Mouse (Mus musculus): ENCODE measurements around the gene Edc3.
"Not testable (repeated sequence)": the region's sequence is repeated elsewhere in the genome, so short reads cannot be mapped to it uniquely, and the experiment has no call there.

Edc3 gene

DNA sequence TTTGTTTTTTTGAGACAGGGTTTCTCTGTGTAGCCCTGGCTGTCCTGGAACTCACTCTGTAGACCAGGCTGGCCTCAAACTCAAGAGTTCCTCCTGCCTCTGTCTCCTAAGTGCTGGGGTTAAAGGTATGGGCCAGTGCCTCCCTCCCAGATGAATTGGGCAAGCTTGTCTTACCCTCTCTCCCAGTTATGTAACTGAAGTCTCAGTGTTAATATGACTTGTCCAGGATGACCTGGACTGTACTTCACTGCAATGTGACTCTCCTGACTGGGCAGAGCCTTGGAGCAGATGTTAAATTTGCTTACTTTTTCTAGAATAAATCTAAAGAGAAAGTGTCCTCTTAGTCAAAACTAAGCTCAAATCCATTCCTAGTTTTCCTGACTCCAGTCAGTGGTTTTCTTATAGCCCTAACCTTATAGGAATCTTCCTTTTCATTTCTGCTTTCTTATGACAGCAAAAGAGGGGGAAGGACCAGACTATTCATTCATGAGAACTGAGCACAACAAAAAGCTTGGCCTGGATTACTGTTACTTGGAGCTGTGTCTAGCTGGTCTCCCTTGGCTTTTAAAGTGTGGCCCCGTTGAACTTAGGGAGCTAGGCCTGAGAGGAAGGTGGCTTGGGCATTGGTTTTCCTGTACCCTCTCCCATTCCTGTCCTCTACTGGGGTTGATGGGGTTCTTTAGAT lies 9.7 kb upstream of the Edc3 start:
- no peak for DNase-seq (ENCODE audit: low read depth, low spot score)

DNA sequence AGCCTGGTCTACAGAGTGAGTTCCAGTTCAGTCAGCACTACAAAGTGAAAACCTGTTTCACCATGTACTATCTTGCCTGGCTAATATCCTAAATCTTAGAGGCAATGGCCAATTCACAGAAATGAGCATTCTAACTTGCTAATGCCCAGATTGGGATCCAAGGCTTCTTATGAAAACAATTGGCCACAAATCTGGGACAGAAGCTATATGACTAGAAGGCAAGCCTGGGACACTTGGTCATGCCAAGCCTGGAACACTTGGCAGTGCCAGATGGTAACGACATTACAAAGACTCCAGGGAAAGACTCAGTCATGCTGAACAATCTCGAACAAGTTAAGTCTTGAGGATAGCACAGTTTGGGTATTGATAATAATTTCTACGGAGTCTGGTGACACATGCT lies 1.8 kb upstream of the Edc3 start:
- DNase-seq (ENCODE audit: low read depth, low spot score): no peak

DNA sequence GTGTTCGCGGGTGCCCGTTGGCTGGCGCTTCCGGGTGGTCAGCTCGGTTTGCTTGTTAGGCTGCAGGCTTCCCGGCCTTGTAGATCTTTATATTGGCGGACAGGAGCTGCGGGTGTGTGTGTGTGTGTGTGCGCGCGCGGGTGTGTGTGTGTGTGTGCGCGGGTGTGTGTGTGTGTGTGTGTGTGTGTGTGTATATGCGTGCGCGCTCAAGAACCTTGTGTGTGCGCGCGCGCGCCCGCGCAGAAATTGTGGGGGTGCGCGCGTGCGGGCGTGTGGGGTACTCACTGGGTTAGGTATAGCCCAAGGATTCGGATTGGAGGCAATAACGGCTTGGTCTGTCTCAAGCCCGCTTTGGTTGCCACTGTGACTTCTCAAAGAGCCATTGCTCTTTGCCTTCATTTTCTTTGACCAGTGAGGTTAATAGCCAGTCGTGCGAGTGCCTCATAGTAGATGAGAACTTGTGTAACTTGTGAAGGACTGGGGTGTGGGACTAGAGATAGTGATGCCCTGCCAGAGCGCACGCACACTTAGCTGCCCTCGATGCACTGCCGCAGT lies 457 bp downstream of the Edc3 start:
- peak; percentile 66 for DNase-seq (ENCODE audit: low read depth, low spot score)

- DNase-seq (ENCODE audit: low read depth, low spot score): not testable (repeated sequence)
Observed at GRCm38 (mm10) chr9:57710214-57710613, 1.9 kb downstream of the Edc3 start.

DNA sequence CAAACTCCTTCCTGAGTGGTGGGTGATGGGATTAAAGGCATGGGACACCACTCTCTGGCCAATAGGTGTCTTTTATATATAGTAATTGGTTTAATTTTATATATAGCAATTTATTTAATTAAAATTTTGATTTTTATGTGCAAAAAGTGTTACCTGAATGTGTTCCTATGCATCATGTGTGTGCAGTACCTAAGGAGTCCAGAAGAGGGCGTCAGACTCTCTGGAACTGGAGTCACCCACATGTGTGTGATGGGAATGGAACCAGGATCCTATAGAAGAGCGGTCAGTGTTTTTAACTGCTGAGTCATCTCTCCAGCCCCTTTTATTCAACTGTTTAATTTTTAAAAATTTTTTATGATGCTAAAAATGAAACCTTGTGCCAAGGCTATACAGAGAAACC lies 3.9 kb downstream of the Edc3 start:
- peak; percentile 79 for DNase-seq (ENCODE audit: low read depth, low spot score)

GRCm38 (mm10) chr9:57718408-57718807 lies 10.1 kb downstream of the Edc3 start:
- DNase-seq (ENCODE audit: low read depth, low spot score): no peak

- no peak for DNase-seq (ENCODE audit: low read depth, low spot score)
Observed at GRCm38 (mm10) chr9:57720736-57721135, 12.4 kb downstream of the Edc3 start.

- DNase-seq (ENCODE audit: low read depth, low spot score): no peak
Observed at GRCm38 (mm10) chr9:57722371-57722770, 14.0 kb downstream of the Edc3 start.

DNA sequence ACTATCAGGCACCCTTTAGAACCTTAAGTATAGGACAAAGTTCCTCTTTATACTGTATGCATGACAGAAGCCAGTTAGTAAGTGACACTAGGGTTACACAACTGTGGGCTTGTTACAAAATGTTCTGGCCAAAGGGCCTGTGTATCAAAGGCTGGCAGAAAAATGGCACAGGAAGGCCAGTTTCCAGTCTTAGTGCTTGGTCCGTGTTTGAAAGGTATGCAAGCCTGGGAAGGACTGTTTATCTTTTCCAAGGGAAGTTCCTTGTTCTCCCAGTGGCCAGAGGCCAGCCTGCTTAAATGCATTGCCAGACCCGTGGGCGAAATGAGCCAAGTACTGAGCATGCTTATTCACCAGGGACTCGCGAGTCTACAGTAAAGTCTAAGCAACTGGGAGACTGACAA lies 15.0 kb downstream of the Edc3 start:
- DNase-seq (ENCODE audit: low read depth, low spot score): no peak

- DNase-seq (ENCODE audit: low read depth, low spot score): no peak
Observed at GRCm38 (mm10) chr9:57723796-57724195, 15.5 kb downstream of the Edc3 start.

DNA sequence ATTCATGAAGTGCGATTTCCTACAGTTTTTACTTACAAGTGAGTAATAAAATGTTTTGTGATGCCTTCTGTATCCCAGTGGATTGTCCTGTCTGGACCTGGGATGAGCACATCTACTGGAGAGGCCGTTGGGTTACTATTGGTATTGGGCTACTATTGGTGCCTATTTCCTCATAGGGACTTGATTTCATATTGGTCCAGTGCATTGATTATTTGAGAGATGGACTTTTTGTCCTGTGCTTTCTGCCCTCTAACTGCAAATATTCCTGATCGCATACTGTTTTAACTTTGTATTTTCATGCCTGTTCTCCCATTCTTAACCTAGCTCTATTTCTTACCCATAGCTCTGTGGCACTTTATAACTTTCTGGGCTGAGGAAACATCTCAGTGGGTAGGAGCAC lies 16.4 kb downstream of the Edc3 start:
- no peak for DNase-seq (ENCODE audit: low read depth, low spot score)

- DNase-seq (ENCODE audit: low read depth, low spot score): peak; percentile 48
Observed at GRCm38 (mm10) chr9:57728312-57728711, 20.0 kb downstream of the Edc3 start.

- DNase-seq (ENCODE audit: low read depth, low spot score): no peak
Observed at GRCm38 (mm10) chr9:57733606-57734005, 25.3 kb downstream of the Edc3 start.

GRCm38 (mm10) chr9:57739863-57740262 lies 31.5 kb downstream of the Edc3 start:
- no peak for DNase-seq (ENCODE audit: low read depth, low spot score)

- peak; percentile 71 for DNase-seq (ENCODE audit: low read depth, low spot score)
Observed at GRCm38 (mm10) chr9:57744462-57745091, 36.2 kb downstream of the Edc3 start.

GRCm38 (mm10) chr9:57747067-57747466 lies 38.7 kb downstream of the Edc3 start:
- no peak for DNase-seq (ENCODE audit: low read depth, low spot score)

GRCm38 (mm10) chr9:57748137-57748536 lies 39.8 kb downstream of the Edc3 start:
- DNase-seq (ENCODE audit: low read depth, low spot score): no peak

DNA sequence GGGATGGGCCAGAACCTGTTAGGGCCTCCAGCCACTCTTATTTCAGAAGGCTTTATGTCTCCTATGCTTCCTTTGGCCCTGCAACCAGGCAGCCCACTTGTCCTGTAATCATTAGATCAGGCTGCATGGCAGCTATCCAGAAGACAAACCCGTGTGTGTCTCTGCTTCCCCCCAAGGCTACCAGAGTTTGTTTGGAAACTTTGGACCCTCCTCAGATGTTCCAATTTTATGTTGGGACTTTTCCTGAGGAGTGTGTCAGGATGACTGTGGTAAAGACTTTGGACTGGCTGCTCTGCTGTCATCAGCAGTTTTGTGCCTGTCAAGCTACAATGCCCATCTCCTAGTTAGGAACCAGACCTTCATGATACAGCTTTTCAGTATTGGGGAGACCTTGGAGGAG lies 40.5 kb downstream of the Edc3 start:
- no peak for DNase-seq (ENCODE audit: low read depth, low spot score)

- DNase-seq (ENCODE audit: low read depth, low spot score): no peak
Observed at GRCm38 (mm10) chr9:57750901-57751300, 42.6 kb downstream of the Edc3 start.

GRCm38 (mm10) chr9:57757578-57757977 lies 49.2 kb downstream of the Edc3 start:
- no peak for DNase-seq (ENCODE audit: low read depth, low spot score)

DNA sequence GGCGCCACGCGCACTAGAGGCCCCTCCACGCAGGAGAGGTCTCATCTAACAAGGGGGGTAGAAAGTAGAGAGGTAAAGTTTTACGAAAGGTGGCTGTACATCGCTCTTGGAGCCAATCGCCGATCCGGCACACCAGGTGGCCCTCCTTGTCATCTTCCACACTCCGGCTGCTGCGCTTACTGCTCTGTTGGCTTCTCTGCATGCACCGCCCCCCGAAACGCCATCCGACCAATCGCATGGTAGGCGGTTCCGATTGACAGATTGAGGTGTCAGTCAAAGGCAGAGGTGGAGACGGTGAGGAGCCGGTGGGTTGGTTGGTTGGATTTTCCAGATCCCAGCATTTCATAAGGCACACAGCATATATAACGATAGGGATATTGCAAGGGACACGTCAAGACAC lies 50.2 kb downstream of the Edc3 start:
- peak; percentile 93 for DNase-seq (ENCODE audit: low read depth, low spot score)

DNA sequence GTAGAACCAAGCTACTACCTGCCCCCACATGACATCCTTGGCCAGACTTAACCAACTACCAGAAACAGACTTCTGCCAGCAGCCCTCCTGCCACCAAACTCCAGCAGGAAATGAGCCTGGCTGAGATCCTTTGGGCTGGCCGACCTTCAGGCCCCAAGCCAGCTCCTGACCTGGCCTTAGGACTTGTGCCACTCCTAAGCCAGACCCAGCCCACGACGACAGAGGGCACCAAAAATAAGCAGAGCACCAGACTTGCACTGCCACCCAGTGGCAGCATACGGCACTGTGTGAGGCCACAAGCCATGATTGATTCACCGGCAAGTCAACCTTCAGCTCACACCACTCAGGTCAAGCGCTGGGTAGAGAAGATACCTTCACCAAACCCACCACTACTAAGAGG lies 50.9 kb downstream of the Edc3 start:
- peak; percentile 86 for DNase-seq (ENCODE audit: low read depth, low spot score)

DNA sequence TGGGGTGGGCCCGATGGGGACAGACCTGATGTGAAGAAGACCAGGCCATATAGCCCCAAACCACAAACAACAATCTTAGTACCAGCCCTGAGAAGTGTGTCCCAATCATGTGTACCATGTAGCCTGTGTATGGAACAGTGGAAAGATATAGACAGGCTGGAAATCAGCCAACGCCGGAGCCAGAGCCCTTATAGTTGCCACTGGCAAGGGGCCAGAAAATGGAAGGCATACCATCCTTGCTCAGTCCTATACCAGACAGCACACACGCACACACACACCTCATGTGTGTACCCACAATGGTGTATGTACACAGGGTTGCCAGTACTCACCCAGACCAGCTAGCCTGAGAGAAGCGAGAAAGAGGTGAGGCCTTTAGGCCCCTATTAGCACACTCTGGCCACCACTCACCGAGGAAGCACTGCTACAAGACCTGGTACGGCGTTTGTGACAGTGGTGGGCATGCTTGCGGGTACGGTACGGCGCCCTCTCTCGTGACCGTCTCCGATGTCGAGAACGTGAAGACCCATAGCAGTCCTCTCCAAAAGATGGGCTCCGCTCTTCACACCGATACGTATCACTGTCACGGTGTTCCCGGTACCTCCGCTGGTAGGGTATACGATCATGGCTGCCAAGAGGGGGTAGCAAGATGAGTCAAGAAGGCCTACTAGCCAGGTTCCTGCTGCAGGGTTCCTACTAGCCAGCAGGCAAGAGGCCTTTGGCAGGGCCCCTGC lies 52.2 kb downstream of the Edc3 start:
- DNase-seq (ENCODE audit: low read depth, low spot score): no peak

Data from R1 (cell line).